ENCODE assay signal across 23 mouse cellular contexts in the genomic region with DNA sequence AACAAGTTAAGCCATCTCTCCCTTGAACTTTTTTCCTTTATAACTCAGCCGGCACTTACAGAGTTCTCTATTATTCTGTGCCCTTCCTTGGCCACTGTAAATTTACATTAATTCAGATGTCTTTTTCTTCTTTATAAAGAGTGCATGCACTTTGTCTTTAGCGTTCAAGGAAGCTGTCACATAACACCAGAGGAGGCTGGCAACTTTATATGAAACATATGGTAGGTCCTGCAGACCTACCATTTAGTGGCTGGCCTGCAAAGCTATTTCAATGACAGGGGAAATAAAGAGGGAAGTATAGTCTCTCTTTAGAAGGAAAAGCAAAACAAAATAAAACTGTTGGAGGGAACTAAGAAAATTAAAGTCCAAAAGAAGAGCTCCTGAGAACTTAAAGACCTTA.
"Had no signal": no experiment of that assay in that cellular context is flagged by ENCODE, and none has a peak within 500 bp of the region (broad histone marks: within the 10 kb centered on the region; RNA-seq: fewer than 3 reads in every experiment).

No protein-coding gene starts in this region.

- H3K27me3 ChIP-seq: limb, embryonic 12.5 days; limb, embryonic 15.5 days; midbrain, embryonic 13.5 days; neural tube, embryonic 12.5 days; neural tube, embryonic 15.5 days had no signal

- H3K36me3 ChIP-seq: limb, embryonic 12.5 days; limb, embryonic 15.5 days; midbrain, embryonic 10.5 days; midbrain, embryonic 13.5 days; neural tube, embryonic 12.5 days; neural tube, embryonic 15.5 days had no signal

- H3K4me3 ChIP-seq: layer of hippocampus, adult 2 months; limb, embryonic 12.5 days; limb, embryonic 15.5 days; midbrain, embryonic 10.5 days; midbrain, embryonic 13.5 days; myocyte; neural tube, embryonic 12.5 days; neural tube, embryonic 15.5 days had no signal

- ATAC-seq: liver, postnatal 0 days; lung, postnatal 0 days; midbrain, embryonic 13.5 days; midbrain, embryonic 16.5 days had no signal

- H3K4me1 ChIP-seq: limb, embryonic 15.5 days; midbrain, embryonic 10.5 days; midbrain, embryonic 13.5 days; neural tube, embryonic 12.5 days; neural tube, embryonic 15.5 days had no signal

- DNase-seq: kidney, adult 2 months; kidney, postnatal 25 days; layer of hippocampus, adult 9-11 months; liver, postnatal 0 days; lung, embryonic 14.5 days; right cerebral cortex, adult 18-20 months; right cerebral cortex, postnatal 14 days; thymus, adult 18-20 months; thymus, postnatal 36 days had no signal

- H3K27ac ChIP-seq: kidney, postnatal 0 days; layer of hippocampus, adult 2 months; limb, embryonic 12.5 days; limb, embryonic 15.5 days; liver, embryonic 14.5 days; macrophage; midbrain, embryonic 10.5 days; midbrain, embryonic 13.5 days; neural tube, embryonic 12.5 days; neural tube, embryonic 15.5 days had no signal

- H3K9me3 ChIP-seq: limb, embryonic 12.5 days; limb, embryonic 15.5 days; midbrain, embryonic 10.5 days; midbrain, embryonic 13.5 days; neural tube, embryonic 12.5 days; neural tube, embryonic 15.5 days had no signal

- H3K9ac ChIP-seq: limb, embryonic 12.5 days; limb, embryonic 15.5 days; liver, embryonic 14.5 days; liver, postnatal 0 days; lung, embryonic 14.5 days; midbrain, embryonic 13.5 days; neural tube, embryonic 12.5 days; neural tube, embryonic 15.5 days had no signal

- H3K4me2 ChIP-seq: limb, embryonic 12.5 days; limb, embryonic 15.5 days; liver, embryonic 11.5 days; lung, embryonic 14.5 days; midbrain, embryonic 13.5 days; neural tube, embryonic 12.5 days; neural tube, embryonic 15.5 days had no signal
